Mouse (Mus musculus): ENCODE results near the gene Vrk2.

Vrk2 gene

GRCm38 (mm10) chr11:26593061-26594059 lies at the start of gene Vrk2, which contains the start of gene Gm6899:
Gene Vrk2, minus strand, starts transcription at chr11:26593999.
Gene Gm6899, plus strand, starts transcription at chr11:26593241.
- DNase-seq (ENCODE audit: low spot score) = peak; percentile 16

DNA sequence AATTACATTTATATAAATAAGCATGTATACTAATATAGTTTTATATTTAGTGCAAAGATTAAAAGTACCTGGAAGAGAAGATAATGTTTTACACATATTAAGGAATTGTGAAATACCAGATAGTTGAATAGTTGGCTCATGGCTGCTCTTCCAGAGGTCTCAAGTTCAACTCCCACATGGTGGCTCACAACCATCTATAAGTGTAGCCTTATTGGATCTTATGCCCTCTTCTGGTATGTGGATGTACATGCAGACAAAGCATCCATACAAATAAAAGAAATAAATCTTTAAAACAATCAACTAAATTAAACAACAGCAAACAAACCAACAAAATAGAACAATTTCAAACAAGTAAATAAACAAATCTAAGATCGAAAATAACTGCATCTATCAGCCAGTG lies 48.3 kb upstream of the Vrk2 start:
- no peak for DNase-seq (ENCODE audit: low spot score)

DNA sequence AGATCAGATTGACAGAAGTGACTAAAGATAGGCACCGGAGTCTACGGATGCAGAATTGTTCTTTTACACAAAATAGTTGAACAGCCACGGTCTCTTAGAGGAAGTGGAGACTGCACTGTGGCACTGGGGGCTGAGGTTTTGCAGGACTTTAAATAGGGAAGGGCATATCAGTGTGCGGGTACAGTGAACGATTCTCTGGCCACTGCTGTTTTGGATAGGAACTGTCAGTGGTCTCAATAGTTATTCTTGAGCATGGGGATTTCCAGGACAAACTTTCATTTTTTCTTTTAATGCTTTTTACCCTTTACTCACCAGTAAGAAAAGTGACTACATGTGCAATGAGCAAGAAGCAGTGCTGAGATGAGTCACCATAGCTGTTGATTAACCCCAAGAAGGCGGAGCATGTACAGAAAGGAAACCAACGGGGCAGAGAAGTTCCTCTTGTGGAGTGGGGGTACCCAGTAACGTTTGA lies 46.6 kb upstream of the Vrk2 start:
- DNase-seq (ENCODE audit: low spot score) = no peak

GRCm38 (mm10) chr11:26636239-26636638 lies 42.4 kb upstream of the Vrk2 start:
- DNase-seq (ENCODE audit: low spot score) = no peak

DNA sequence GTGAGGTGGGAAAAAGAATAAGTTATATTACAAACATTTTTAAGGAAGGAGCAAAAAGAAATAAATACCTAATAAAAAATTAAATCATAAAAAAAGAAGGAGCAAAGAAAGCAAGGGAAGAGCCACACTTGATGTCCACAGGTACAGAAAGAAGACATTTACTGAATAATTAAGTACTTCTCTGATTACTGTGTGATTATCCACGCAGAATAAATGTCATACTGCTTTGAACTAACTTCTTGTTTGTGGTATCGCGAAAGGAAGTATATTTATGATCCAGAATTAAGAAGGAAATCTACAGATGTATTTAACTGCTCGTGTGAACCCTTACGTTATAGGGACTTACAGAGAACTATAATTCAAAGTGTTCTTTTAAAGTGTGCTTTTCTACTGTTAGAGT lies 28.9 kb upstream of the Vrk2 start:
- DNase-seq (ENCODE audit: low spot score) = no peak

DNA sequence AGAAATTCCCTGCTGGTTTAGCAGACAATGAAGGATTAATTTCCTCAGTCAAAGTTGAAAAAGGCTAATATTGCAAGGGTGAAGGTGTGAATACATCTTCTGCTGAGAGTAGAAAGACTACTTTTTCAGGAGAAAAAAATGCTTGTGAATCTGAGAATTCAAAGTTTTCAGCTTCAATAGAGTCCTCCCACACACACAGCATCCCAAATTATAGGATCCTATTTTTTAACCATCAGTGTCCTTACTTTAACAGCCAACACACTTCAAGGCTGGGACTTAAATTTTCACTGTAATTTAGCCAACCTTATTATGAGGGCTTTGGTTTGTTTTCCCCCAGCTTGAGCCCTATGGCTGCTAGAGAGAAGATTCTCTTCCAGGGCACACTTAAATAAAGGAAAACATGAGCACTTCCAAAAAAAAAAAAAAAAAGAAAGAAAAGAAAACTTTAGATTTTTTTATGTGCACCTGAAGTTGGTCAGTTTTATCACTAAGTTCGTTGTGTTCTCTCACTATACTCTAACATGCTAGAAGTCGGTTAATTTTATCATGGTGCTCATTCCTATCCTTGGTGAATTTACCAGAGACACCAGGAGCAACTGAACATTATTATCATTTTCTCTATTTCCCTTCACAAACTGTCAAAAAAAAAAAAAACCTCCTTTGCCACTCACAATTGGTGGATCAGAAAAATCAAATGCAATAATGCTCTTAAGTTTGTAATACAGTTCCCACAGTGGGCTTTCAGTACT lies 24.9 kb upstream of the Vrk2 start:
- DNase-seq (ENCODE audit: low spot score) = no peak

DNA sequence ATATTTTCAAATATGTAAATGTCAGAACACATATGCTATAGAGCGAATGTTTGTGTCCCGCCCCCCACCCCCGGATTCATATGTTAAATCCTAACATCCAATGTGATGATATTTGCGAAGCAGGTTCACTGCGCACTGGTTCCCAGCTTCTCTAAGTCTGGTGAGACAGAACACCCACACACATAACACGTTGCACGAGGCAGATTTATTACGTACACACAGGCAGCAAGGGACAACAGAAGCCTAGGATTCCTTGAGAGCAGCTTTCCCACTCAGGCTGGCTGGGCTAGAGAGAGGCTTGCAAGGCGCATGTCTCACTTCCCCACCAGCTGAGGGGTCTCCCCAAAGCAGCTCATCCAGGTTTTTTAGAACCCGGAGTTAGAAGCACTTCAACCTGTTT lies 15.0 kb upstream of the Vrk2 start:
- DNase-seq (ENCODE audit: low spot score) = no peak

DNA sequence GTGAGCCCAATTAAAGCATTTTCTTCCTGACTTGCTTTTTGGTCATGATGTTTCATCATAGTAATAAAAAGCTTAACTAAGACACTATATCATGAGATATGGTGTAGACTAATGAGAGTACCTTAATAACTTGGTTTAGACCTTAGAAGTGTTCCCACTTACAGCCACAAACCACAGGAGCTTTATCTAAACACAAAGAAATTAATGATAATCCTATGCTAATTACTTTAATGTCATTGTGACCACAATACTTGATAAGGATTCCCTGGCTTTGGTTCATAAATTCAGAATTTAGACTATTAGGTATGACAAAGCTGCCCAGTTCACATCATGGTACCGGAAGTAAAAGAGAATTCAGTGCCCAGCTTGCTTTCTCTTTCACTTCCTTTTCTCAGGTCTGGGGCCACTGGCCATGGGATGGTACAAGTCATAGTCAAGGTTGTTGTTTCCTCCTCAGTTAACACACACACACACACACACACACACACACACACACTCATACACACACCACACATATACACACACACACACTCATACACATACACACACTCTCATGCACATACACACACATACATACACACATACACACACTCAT lies 10.4 kb upstream of the Vrk2 start:
- no peak for DNase-seq (ENCODE audit: low spot score)

DNA sequence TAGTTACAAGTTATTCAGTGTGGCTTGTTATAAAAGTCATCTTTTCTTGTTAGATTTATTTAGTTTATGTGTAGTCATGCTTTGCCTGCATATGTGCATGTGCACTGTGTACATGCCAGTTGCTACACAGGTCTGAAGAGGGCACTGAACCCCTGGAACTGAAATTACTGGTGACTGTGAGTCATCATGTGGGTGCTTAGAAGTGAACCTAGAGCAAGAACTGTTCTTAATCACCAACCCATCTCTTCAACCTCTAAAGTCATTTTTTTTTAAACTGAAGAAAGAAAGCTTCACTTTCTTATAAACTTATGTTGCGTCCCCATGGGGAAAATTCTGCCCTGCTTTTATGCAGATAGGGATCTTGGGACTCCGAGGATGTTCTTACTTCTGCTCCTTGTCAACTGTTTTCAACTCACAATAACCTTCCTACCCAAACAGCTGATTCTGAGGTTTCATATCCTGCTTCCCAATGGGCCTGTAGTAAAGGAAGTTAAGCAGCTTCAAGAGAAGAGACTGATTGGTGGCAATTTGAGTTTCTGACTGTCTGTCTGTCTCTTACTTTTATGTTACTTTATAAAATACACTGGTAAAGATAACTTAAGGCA lies 7.9 kb upstream of the Vrk2 start:
- no peak for DNase-seq (ENCODE audit: low spot score)

GRCm38 (mm10) chr11:26600692-26601091 lies 6.9 kb upstream of the Vrk2 start:
- DNase-seq (ENCODE audit: low spot score) = no peak

GRCm38 (mm10) chr11:26598876-26599275 lies 5.1 kb upstream of the Vrk2 start:
- no peak for DNase-seq (ENCODE audit: low spot score)

DNA sequence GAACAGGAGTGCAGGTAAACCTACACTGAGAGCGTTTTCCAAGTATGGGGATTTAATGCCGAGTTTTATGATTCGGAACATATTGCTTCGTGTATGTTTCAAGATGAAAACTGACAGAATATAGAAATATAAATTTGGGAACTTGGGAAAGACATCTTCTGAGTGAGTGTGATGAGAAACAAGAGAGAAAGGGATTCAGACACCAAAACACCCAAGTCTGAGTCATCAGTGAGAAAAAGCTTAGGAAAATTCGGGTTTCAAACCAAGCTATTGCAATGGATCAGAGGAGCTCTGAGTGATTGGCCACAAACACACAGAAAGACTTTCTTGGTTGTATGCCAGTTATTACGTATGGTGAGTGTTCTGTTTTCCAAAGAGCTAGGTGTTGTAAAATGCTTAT lies 4.0 kb upstream of the Vrk2 start:
- DNase-seq (ENCODE audit: low spot score) = no peak

GRCm38 (mm10) chr11:26597145-26597544 lies 3.3 kb upstream of the Vrk2 start:
- DNase-seq (ENCODE audit: low spot score) = no peak

DNA sequence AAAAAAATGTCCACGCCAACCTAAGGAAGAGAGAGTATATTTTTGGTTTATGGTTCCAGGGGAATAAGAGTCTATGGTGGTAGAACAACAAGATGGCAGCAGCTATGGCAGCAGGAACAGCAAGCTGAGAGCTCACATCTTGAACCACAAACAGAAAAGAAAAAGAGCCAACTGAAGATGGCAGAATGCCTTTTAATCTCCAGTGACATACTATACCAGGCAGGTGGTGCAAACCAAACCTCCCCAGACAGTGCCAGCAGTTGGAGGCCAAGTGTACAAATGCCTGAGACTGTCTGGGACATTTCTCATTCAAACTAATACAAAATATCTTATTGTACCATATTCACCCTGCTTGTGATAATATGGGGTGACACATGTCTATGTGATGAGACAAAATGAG lies 2.4 kb upstream of the Vrk2 start:
- DNase-seq (ENCODE audit: low spot score) = no peak

- no peak for DNase-seq (ENCODE audit: low spot score)
Measured at GRCm38 (mm10) chr11:26594487-26594886, 688 bp upstream of the Vrk2 start.

- DNase-seq (ENCODE audit: low spot score) = no peak
Measured at GRCm38 (mm10) chr11:26592395-26593053, 1.3 kb downstream of the Vrk2 start.

GRCm38 (mm10) chr11:26587184-26587524 lies 6.6 kb downstream of the Vrk2 start:
- DNase-seq (ENCODE audit: low spot score) = no peak

- DNase-seq (ENCODE audit: low spot score) = no peak
Measured at GRCm38 (mm10) chr11:26586367-26587183, 7.2 kb downstream of the Vrk2 start.

DNA sequence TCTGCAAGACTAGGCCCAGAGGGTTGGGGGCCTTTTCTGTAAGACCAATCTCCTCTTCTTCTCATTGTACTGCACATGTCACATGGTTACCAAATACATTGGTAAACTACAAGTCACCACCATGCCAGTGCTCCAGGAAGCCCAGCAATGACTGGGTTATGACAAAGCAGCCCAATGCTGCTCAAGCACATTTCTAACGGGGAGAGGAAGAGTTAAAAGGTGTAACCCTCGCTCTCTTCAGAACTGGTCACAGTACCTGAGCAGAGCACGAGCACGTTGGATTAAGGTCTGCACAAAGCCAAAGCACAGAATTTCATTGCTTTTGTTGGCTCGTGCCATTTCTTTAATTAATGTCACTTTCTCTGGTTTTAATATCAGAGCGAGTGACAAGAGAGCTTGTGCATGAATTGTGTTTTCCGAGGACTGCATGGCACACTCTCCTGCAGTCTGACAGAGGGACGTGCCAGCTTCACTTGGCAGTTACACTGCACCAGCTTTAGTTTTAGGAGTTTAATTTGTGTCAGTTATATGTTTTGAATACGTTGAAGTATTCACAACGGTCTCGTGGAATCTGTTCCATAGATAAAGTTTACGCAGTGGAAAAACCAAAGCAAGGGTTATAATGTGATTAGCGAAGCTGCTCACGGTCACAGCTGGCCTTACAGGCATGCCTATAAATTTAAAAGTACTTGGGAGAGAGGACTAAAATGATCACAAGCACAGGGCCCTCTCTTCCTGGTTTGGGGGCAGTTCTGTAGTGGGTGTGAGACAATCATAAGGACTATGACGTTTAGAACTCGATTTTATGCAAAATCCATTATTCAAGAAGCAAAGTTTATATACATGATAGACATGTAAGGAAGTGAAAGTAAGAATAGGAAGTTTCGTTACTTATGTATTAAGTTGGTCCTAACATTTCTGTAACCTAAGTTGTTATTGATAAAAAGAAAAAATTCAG lies 8.1 kb downstream of the Vrk2 start:
- no peak for DNase-seq (ENCODE audit: low spot score)

GRCm38 (mm10) chr11:26551551-26551950 lies 42.2 kb downstream of the Vrk2 start:
- DNase-seq (ENCODE audit: low spot score) = no peak

All from urinary bladder, postnatal 10 days (tissue).